Mouse (Mus musculus): ENCODE results near the gene Grk3. TPM values are rescaled to one million over a fixed set of nuclear protein-coding genes. Genes with fewer than 3 reads are reported as not detected.

The Grk3 gene
- total RNA-seq (2023), result 10 to 100 TPM; 28.4 to 40.1 TPM

DNA sequence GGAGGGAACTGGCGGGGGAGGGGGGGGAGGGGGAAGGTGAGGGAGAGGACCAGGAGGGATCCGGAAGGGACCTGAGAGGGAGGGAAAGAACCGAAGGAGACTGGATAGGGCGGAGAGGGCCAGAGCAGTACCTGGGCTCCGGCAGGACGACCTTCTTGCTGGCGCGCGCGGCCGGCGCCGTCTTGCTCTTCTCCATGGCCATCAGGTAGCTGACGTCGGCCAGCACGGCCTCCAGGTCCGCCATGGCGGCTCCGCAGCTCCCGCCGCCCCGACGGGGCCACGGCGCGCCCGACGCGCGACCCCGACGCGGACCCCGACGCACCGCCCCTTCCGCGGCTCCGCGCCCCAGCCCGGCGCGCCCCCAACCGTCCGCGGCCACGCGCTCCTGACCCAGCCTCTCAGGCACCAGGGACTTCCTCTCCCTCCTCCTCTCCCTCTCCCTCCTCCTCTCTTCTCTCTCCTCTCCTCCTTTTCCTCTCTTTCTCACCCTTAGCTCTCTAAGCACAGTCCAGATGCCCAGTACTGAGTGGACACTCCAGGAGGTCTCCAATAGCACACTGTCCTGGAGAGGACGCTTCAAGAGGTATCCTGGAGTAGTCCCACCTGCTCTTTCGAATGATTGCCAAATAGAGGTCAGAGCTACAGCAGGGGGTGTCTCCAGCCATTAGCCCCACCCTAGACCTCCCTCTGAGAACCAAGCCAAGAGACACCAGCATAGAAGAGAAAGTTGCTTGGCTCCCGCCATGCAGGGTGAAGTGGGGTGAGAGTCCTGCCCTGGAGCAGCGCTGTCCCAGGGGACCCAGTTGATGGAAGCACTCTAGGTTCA lies at the start of gene Grk3:
TSS of gene Grk3 (minus strand) at position 556 of the 826 bp plus-strand sequence.

DNA sequence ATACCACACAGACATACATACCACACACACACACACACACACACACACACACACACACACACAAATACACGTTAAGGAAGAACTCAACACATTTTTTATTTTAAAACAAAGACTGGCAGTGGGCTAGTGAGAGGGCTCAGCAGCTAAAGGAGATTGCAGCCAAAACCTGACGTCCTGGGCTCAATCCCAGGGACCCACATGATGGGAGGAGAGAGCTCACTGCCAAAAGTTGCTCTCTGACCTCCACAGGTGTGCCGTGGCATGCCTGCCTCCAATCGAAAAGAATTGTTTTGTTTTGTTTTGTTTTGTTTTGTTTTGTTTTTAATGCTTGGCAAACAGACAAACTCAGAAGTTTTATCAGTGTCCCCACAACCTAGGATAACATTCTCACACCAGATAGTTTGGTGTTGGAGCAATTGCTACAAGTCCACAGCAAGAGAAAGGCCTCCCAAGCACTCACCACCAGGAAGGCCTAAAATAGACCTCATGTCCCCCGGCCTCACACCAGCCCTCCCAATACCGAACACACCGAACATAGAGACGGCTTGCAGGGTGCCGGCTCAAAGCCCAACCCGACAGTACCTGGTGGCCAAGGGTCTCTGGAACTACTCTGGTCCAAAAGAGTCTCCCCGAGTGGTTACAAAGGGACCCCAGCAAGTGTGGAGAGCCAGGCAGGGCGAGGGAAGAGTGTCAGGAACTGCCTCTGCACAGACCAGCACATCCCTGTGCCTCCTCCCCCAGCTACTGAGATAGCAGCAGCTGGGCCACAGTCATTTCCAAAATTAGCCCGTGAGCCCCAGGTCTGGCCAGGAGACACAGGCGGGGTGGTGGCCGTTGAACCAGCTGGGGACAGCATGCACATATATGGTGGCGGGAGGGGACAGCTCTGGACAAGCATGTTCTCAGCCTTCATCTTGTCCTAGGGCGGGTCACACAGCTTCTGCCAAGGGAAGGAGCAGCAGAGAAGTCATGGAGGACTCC lies 119.6 kb downstream of the Grk3 start, which contains the start of gene Myo18b:
TSS of gene Myo18b (minus strand) at position 689 of the 981 bp plus-strand sequence.

Other genes with a start within 250 kb of the Grk3 start
- gene Myo18b, start 119.4 kb downstream of the Grk3 start, total RNA-seq (2023), result 1 to 10 TPM; 1.3 to 1.4 TPM
- gene Crybb2, start 54.3 kb upstream of the Grk3 start, total RNA-seq (2023), result not detected
- not detected for gene Crybb3, start 65.8 kb upstream of the Grk3 start, total RNA-seq (2023)
- under 1 TPM; 0.31 to 0.42 TPM for gene 2900026A02Rik, start 205.4 kb upstream of the Grk3 start, total RNA-seq (2023)
- not detected for gene Tmem211, start 211.1 kb upstream of the Grk3 start, total RNA-seq (2023)

All from neutrophil, adult 83 days (primary cell).